Mouse (Mus musculus): ENCODE results near the gene Spn.
"Not testable (repeated sequence)": the region's sequence is repeated elsewhere in the genome, so short reads cannot be mapped to it uniquely, and the experiment has no call there.

The Spn gene

DNA sequence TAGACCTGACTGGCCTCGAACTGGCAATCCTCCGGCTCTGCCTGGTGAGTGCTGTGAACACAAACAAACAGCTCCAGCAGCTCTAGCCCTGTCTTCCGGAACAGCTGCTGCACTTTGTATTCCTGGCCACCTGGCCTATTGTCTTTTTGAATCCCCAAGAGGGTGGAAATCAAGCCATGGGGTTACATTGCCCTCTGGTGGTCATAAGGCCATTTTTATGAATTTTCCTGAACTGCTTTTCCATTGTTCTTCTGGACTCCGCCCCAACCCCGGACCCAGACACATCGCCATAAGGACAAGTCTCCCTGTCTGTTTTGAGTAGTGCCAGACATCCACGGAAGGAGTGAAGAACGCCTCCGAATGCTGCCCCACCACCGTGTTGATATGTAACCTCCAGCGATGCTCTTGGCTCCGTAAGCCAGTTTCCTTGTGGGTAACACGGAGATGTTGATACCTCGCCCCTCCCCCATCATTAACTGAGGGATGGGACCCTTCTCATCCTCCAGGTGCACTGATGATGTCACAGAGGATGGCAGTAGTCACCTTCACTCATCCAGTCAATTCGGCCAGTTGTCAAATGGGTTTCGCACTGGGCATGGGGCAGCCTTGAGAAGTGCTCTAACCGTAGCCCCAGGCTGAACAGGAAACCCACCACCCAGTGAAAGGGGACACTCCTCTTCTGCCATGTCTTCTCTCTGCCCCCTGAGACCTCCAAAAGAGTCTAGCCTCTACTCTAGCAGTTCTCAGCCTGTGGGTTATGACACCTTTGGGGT is 32.9 kb downstream of the Spn start:
- DNase-seq: peak; percentile 73 to 79

GRCm38 (mm10) chr7:127103960-127104359 is 33.7 kb downstream of the Spn start:
- DNase-seq: peak; percentile 52 to 67

- peak in 1 of 2 experiments; percentile 56 for DNase-seq
These were observed 35.5 kb downstream of the Spn start for GRCm38 (mm10) chr7:127102148-127102547.

- DNase-seq: no peak
These were observed 36.1 kb downstream of the Spn start for GRCm38 (mm10) chr7:127101451-127102016.

DNA sequence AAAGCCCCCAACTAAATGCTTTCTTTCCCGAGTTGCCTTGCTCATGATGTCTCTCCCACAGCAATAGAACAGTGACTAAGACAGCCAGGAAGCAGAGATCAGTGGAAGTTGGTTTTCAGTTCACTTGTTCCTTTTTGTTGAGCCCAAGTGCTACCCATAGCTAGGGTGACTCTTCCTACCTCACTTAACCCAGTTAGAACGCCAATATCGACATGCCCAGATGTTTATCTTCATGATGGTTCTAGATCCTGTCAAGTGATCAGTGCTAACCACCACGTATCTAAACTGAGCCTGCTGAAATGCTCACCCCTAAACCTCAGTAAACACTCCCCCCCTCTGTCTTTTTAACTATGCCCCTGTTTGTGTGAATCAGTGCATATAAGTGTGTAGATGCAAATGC is 38.1 kb downstream of the Spn start:
- DNase-seq: no peak

GRCm38 (mm10) chr7:127098950-127099349 is 38.7 kb downstream of the Spn start:
- DNase-seq: no peak

GRCm38 (mm10) chr7:127098521-127098920 is 39.1 kb downstream of the Spn start:
- no peak for DNase-seq

GRCm38 (mm10) chr7:127096456-127096855 is 41.2 kb downstream of the Spn start:
- no peak for DNase-seq

DNA sequence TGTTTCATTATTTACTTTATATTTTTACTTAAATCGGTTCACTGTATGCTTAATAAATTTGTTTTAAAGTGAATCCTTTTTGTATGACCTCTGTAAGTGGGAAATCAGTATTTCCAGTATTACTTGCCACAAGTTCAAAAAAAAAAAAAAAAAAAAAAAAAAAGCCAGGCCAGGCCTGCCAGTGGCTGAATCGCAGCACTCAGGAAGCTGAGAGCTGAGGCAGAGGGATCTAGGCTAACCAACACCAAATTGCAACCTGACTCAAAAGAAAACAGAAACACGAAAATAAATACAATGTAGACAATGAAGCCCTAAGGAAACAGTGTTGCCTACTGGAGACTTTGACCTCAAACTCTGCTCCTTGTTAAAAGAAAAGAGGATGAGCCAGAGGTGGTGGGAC is 43.7 kb downstream of the Spn start:
- DNase-seq: no peak

DNA sequence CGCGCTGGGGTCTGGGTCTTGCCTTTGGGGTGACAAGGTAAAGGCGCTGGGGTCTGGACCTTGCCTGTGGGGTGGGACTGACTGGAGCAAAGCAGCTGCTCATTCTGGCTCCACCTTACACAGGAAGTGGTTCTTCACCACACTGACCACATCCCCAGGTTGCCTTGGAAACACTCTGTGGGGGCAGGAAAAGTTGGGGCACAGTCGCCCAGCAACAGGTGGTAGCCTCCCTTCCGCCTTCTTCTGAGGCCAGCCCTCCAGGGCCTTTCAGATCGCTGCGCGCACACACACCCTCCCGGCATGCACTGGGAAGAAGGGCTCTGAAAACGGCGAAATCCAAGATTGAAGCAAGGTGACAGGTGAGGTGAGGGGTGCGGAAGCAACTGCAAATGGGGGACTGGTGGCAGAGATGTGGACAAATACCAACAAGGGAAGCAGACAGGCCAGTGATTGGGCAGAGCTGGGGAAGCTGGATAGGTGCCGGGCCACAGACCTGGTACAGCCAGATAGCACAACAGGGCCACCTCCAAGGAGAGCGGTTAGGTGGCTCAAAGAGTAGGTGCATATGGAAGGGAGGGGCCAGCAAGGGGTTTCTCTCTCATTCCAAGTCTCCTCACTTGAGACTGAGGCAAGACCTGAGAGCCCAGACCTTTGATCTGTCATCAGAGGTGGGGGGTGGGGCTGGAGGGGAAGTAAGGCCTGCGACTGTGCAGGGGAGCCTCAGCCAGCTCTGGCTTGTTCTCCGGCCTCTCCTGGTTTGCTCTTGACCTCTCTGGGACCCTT is 46.3 kb downstream of the Spn start, which contains the start of gene AI467606:
TSS of gene AI467606 (plus strand) at position 246 of the 783 bp plus-strand sequence.
- peak; percentile 95 to 96 for DNase-seq

DNA sequence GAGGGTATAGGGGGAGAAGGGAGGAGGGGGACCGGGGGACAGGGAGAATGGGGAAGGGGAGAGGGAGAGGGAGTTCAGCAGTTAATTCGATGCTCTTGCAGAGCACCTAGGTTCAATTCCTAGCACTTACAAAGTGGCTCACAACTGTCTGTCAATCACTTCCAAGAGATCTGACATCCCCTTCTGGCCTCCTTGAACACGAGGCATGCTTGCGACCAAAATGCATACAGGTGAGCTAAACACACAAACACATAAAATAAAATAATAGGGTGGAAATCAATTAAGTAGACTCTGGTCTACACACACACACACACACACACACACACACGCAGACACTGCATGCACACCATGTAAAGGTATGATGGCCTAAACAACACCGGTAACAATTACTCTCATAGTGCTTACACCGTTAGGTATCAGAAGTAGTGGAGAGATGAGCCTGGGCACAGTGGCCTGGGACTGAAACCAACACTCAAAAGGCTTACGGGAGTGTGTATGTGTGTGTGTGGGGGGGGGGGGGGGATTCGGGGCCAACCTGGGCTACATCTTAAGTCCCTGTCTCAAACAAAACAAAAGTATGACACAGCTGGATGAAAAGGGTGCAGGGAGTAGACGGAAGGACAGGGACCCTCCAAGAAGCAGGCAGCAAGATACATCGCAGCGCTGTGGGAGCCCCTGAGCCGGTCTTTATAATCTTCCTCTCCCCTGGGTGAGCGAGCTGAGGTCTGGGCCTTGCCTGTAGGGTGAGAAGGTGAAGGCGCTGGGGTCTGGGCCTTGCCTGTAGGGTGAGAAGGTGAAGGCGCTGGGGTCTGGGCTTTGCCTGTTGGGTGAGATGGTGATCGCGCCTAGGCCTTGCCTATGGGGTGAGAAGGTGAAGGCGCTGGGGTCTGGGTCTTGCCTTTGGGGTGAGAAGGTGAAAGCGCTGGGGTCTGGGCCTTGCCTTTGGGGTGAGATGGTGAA is 47.2 kb downstream of the Spn start:
- peak in 1 of 2 experiments; percentile 37 for DNase-seq

DNA sequence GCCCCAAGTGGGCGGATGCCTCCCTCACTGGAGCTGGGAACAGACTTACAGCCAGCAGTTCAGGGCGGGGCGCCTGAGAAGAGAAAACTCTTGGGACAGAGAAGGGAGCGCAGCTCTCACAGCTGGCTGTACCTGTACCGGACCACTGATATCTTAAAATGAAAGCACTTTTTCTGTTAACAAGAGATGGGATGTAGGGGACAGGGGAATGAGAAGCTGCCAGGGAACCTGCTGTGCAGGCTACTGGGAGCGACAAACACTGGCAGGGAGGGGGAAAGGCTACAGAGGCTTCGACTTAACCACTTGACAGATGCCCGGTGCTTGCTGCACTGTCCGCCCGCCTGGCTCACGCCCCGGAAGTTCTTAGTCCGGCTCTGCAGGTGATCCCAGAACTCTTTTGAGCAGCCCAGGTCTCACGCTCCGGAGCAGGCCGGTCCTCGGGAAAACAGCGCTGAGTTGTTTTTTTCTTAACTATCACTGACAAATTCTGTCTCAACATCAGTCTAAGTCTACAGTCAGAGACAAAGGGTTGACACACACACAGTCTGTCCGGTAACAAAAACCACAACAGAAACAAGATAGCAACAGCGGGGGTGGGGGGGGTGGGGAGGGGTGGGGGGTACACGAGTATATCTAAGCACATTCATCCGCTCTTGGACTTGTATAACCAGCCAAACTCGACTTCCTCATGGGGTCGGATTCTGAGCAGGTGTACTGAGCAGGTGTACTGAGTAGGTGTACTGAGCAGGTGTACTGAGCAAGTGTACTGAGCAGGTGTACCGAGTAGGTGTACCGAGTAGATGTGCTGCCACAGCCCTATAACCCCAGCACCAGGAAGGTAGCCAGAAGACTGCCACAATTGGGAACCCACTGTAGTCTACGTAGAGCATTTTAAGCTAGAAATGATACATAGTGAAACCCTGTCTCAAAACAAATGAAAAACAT is 48.5 kb downstream of the Spn start:
- peak; percentile 63 to 66 for DNase-seq

DNA sequence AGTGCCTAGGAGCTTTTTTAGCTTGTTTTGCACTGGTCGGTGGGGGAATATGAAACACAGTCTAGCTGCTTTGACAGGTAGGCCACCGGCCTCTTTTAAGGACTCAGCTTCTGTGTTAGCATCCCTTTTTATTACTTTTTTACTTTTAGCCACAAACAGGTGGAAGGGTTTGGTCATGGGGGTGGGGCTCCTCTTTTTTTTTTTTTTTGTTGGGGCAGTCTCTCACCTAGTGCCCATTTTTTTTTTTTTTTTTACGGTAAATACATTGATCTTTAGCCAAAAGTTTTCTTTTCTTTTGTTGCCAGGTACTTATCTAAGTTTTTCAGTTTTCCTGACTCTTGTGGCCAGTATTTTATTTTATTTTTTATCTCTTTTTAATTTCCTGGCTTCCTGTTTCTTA is 49.5 kb downstream of the Spn start:
- no peak for DNase-seq

GRCm38 (mm10) chr7:127087278-127088010 is 50.2 kb downstream of the Spn start, which contains the start of gene Zg16:
Gene Zg16, minus strand, starts transcription at chr7:127087328.
- DNase-seq: not testable (repeated sequence)

DNA sequence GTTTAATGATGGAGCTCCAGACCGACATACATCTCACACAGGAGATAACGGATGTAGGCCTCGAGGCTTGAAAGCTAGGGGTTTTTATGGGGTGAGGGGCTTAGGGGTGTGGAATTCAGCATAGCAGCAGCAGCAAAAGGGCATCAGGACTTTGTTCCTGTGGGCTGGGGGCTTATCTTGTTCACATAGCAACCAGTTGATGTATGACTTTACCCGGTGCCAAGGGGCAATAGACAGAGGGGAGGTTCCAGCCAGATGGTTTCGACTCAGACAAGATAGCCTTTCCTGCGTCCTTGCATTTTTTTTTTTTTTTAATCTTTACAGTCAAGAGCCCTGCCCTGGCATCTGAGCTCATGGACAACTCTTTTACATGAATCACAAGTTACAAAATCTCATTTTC is 51.9 kb downstream of the Spn start:
- DNase-seq: not testable (repeated sequence)

GRCm38 (mm10) chr7:127084794-127085193 is 52.8 kb downstream of the Spn start:
- no peak for DNase-seq

DNA sequence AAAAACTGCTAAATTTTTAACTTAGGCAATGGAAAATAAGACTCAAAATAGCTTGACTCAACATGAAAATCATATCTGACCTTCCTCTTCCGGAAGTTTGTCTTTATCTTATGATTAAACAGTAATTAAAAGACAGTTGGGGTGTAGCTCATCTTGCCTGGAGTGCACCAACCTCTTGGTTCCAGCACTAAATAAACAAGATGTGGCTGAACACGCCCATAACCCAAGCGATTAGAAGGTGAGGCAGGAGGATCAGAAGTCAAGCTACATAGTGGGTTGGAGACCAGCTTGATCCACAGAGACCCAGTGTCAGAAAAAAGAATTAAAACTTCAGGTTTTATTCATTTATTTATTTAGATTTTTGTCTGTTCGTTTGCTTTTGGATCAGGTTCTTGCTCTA is 53.9 kb downstream of the Spn start:
- no peak for DNase-seq

GRCm38 (mm10) chr7:127082995-127083394 is 54.6 kb downstream of the Spn start:
- DNase-seq: no peak

GRCm38 (mm10) chr7:127082271-127082670 is 55.4 kb downstream of the Spn start:
- DNase-seq: no peak

All from thymus, postnatal 36 days (tissue).